Mouse (Mus musculus) gastrocnemius, postnatal 10 days (tissue): ENCODE results near the gene Sh3gl1. TPM values are rescaled to one million over a fixed set of nuclear protein-coding genes. Genes with fewer than 3 reads are reported as not detected.

Experiments
- DNase-seq: peaks from one replicate; pipeline ENCODE4 v3.0.0; 2021; ENCODE audit warnings: mixed read lengths
- total RNA-seq, 2 experiments: library from RNA; stranded (reverse); gene quantifications; 2 replicates each; pipeline ENCODE4 v1.2.3; 2021

Gene Sh3gl1
- total RNA-seq, 2 experiments from 2014 or later: 25.7 to 35.0 TPM

- DNase-seq: no peak
Observed at GRCm38 (mm10) chr17:56021161-56021910, 15.1 kb downstream of the Sh3gl1 start.

GRCm38 (mm10) chr17:56020400-56021084 is 15.9 kb downstream of the Sh3gl1 start:
- DNase-seq: no peak

DNA sequence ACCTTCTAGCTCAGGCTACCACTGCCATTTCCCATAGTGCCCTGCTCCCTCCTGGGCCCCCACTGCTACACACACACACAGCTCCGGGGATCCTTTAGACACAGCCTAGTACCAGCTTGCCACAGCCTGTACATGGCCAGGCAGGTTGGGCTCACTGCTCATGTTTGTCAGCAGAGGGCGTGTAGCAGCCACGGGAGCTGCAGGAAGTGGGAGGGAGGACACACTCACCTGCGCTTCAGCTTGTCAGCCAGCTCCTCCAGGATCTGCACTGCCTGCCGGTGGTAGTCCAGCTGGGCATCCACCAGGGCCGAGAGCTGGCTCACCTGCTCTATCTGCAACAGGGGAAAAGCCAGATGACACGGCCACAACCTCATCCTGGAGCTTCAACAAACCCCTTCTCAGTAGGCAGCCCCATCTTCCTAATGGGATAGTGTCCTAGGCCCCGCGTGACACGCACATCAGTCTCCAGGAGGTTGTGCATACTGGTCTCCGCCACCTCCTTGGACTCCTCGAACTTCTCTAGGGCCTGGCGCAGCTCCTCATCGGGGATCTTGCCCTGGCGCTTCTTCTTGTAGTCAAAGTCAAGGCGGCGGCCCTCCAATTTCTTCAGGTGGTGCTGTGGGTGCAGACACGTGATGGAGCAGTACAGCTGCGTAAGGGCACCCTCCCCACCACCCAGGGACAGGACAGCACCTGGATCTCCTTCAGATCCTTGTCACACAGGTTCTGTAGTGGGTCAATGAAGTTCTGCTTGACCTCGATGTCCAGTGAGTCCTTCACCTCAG is 17.9 kb downstream of the Sh3gl1 start:
- DNase-seq: peak; percentile 45

DNA sequence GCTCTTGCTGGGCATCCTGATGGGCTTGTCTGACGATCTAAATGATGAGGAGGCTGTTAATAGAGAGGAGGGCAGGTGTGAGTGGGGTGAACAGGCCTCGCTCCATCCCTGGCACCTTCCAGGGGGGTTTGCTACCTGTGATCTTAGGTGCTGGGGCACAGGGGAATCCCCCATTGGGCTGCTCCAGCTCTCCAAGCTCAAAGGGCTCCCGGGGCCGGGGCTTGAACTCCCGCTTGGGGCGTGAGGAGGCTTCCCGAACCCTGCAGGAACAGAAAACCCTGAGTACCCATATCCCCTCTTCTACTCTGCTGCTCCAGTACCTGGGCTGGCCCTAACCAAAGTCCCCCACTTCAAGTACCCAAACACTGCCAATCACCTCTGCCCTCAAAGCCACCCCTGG is 18.6 kb downstream of the Sh3gl1 start:
- no peak for DNase-seq

- no peak for DNase-seq
Observed at GRCm38 (mm10) chr17:56016793-56017785, 19.3 kb downstream of the Sh3gl1 start.

GRCm38 (mm10) chr17:56016382-56016781 is 20.1 kb downstream of the Sh3gl1 start:
- no peak for DNase-seq

- no peak for DNase-seq
Observed at GRCm38 (mm10) chr17:56015293-56015692, 21.1 kb downstream of the Sh3gl1 start.

- no peak for DNase-seq
Observed at GRCm38 (mm10) chr17:56011441-56011840, 25.0 kb downstream of the Sh3gl1 start.

DNA sequence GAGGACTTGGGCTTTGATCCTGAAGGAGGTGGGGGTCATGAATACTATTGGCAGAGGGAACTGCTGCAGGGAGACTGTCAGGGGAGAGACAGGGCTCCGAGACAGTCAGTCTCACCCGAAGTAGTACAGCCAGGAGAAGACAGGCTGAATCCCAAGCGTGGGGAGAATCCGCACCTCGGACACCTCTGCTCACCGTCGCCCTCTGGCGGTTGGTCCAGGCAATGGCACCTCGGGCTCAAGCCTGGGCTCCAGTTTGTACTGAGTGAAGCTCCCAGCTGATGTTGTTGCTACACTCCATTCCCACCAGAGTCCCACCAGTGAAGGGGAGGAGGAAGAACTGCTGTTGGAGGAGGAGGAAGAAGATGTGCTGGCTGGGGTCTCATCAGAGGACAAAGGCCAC is 25.8 kb downstream of the Sh3gl1 start:
- peak; percentile 88 for DNase-seq

DNA sequence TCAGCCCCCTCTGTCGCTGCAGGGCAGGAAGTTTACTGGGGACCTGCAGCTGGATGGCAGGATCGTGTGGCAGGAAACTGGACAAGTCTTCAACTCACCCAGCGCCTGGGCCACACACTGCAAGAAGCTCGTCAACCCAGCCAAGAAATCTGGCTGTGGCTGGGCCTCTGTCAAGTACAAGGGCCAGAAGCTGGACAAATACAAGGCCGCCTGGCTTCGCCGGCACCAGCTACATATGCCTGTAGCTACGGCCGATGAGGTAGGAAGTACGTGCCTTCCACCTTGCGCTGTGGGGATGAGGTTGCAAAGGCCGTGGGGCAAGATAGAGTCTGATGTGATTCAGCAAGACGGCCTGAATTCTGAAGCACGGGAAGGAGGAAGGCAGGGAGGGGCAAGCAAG is 26.2 kb downstream of the Sh3gl1 start:
- DNase-seq: no peak

- no peak for DNase-seq
Observed at GRCm38 (mm10) chr17:56009962-56010240, 26.5 kb downstream of the Sh3gl1 start.

DNA sequence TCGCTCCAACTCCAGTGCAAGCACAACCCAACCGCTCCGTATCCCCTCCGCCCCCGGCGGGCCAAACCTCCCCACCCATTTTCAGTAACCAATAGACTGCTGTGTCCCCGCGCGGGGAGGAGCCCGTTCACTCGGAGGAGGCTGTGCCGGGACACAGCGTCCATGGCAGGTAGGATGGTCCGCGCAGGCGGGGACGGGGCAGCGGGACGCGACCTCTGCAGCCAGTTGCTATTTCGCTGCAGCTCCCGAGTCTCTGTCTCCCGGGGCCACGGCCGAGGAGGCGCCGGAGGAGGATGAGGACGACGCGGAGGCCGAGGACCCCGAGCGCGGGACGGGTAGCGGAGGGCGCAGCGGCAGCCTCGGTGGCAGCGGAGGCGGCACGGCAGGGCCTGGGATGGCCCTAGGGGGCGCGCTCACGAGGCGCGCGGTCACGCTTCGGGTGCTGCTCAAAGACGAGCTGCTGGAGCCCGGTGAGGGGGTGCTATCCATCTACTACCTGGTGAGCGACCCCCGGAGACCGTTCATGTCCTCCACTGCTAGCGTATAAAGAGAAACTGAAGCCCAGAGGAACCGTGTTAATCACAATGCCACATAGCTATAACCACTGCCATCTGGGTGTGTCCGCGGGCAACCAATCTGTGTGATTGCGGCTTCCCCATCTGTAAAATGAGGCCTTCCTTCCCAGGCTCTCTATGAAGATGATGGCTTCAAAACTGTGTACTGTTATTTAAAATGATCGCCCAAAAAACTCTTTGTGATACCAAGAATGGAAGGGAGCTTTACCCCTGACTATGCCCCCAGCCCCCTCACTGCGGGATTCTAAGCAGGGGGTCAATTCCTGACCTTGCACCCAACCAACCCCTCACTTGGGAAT is 27.1 kb downstream of the Sh3gl1 start:
- DNase-seq: peak; percentile 84

- peak; percentile 86 for DNase-seq
Observed at GRCm38 (mm10) chr17:56008356-56009087, 27.9 kb downstream of the Sh3gl1 start.

GRCm38 (mm10) chr17:56007444-56008355 is 28.7 kb downstream of the Sh3gl1 start:
- no peak for DNase-seq

- DNase-seq: no peak
Observed at GRCm38 (mm10) chr17:56006956-56007355, 29.5 kb downstream of the Sh3gl1 start.

DNA sequence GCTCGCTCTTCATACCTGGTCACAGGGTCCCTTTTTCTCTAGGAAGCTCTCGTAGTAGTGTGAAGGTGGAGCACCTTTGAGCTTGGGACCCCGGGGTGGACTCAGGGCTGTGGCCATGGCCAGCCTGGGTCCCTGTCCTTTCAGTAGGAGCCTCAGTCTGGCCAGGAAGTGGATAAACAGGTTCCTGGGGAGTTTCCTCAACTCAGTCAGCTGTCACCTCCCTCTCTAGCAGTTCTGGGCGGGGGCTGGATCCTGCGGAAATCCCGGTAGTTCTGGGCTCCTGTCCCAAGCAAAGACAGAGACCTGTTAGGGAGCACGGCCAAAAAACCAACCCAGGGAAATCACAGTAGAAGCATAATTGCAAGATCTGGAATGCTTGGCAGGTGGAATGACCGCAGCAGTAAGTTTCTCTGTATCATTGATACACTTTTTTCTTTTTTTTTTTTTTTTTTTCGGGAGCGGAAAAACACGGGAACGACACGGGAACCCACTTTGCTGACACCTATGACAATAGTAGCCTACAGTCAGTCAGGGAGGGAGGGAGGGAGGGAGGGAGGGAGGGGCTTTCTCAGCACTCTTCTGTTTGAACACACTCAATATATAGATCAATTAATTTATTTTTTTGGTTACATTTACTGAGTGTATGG is 30.9 kb downstream of the Sh3gl1 start, which contains the start of the genes Stap2 and Mpnd:
Gene Stap2 (minus strand): TSS at position 170 of the 647 bp plus-strand sequence.
Gene Mpnd (plus strand): TSS at position 297 of the 647 bp plus-strand sequence.
- DNase-seq: no peak

DNA sequence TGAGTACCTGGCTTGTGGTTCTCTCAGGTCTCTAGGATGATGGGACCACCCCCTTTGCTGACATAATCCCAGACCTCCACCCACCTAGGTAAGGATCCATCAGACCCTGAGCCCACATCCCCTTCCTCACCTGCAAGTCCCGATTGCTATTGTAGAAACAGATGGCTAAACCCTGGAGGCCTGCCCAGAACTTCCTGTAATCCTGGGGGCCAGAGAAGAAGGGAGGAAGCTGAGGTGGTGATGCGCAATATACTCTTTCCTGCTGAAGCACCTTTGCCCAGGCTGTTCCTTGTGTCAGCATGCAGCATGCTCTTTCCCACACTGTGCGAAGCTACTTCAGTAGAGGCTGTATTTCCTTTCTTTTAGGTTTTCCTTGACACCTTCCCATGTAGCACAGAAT is 33.4 kb downstream of the Sh3gl1 start:
- DNase-seq: no peak

DNA sequence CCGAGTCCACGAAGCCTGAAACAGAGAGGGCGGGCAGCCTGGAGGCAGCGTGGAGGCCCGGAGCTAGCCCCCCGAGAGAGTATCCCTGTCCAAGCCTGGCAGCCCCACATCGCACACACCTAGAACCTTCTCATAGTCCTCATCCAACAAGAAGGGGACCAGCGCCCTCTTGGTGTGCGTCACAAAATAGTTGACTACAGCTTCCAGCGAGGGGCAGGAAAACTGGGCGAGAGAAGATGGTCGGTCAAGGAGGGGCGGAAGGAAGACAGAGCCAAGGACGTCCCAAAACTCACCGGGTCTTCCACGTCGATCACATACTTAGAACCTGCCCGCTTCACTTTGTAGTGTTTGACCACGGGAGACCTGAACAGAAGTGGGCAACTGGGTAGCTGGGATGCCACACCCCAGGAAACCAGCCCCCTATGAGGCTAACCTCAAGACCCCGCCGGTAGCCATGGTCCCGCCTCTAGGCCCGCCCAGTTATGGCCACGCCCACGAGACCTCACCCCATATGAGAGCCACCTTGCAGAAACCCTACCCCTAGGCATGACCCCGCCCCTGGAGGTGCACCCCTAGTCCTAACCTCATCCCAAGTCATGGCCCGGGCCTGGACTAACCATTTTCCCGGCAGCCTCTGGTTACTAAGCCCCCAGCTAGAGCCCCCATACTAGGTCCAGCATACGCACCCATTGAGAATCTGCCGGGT is 36.5 kb downstream of the Sh3gl1 start:
- DNase-seq: no peak
